Mouse (Mus musculus) lung, postnatal 14 days (tissue): ENCODE data around the gene Nln.

ENCODE experiments used
- DNase-seq: peaks from one replicate; pipeline ENCODE4 v3.0.0; 2021

The Nln gene

DNA sequence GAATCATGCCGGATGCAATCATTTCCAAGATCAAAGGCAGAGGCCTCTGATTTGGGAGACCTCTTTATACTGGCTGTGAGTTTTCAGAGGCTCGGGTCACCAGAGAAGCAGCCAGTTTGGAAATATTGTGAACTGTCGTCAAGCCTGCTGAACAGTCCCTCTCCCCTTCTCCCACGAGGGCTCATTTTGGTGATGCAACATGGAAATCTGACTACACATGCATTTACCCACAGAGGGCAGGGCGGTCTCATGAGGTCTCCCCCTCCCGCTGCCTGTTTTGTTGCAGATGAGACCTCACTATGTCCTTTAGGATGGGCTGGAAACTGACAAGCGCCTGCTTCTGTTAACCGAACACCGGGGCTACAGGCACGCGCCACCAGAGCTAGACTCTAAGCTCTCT lies 95.4 kb downstream of the Nln start:
- DNase-seq: no peak

- DNase-seq: no peak
Observed at GRCm38 (mm10) chr13:104013380-104013779, 96.0 kb downstream of the Nln start.

DNA sequence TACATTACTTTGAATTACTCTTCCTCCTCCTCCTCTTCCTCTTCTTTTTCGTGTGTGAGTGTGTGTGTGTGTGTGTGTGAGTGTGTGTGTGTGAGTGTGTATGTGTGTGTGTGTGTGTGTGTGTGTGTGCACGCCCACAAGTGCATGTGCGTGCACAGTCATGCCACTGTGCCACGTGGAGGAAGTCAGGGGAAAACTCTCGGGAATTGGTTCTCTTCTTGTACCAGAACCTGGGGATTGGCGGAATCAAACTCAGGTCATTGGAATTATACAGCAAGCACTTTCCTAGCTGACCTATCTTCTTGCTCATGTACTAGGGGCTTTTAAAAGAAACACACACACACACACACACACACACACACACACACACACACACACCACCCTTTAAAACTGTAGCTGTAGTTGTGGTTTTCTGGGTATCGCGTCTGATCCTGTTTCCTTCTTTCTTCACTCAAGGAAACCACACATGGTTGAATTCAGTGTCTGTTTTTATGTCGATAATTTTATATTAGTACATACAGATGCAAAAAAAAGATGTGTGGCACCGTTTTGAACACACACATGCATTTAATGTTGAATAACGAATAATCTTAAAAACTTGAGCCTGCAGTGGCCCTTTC lies 97.1 kb downstream of the Nln start:
- DNase-seq: no peak

DNA sequence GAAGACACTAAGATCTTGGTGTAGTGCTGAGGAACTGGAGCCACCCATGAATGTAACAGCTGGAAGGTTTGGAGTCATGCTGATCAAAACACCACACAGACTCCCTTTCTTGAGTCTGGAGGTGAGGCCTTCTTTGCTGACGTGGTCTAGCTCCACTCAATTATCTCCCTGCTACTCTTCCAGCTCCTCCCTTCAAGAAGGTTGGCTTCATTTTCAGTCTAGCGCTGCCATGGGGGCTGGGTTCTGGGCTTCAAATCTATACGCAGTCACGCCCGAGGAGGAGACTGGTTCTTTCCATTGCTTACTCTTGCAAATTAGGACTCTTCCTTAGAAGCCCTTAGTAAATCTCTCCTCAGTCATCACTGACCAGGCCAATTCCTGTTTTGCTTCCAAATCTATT lies 98.1 kb downstream of the Nln start:
- DNase-seq: no peak

- DNase-seq: no peak
Observed at GRCm38 (mm10) chr13:104005231-104005845, 104.1 kb downstream of the Nln start.

DNA sequence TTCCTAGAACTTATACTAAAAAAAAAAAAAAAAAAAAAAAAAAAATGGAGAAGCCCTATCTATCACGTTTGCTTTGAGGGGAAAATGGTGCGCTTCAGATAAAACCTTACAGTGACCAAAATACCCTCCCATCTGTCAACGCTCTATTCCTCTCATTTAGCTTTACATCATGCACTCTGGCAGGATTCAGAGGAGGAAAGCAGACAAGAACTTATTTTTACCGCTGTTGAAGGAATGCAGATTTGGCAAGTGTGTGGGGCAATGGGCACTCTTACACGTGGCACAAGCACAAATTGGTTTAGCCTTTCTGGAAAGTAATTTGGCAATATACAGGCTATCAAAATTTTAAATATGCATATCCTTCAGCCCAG lies 115.3 kb downstream of the Nln start:
- no peak for DNase-seq

- DNase-seq: no peak
Observed at GRCm38 (mm10) chr13:103993142-103994084, 116.0 kb downstream of the Nln start.

DNA sequence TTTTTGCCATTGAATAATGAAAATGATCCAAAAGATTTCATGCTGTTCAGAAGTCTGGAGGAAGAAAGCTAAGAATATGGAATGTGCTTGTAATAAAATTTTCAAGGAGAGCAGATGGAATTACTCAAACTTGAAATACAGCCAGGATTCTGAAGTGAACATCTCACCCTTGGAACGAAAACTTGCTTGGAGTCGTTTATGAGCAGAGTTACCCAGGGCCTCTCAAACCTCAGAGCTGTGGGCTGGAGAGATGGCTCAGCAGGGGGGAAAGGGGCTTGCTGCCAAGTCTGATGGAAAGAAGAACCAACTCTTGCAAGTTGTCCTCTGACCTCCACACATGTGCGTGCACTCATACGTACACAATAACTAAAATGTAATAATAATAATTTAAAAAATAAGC lies 122.8 kb downstream of the Nln start:
- DNase-seq: no peak

DNA sequence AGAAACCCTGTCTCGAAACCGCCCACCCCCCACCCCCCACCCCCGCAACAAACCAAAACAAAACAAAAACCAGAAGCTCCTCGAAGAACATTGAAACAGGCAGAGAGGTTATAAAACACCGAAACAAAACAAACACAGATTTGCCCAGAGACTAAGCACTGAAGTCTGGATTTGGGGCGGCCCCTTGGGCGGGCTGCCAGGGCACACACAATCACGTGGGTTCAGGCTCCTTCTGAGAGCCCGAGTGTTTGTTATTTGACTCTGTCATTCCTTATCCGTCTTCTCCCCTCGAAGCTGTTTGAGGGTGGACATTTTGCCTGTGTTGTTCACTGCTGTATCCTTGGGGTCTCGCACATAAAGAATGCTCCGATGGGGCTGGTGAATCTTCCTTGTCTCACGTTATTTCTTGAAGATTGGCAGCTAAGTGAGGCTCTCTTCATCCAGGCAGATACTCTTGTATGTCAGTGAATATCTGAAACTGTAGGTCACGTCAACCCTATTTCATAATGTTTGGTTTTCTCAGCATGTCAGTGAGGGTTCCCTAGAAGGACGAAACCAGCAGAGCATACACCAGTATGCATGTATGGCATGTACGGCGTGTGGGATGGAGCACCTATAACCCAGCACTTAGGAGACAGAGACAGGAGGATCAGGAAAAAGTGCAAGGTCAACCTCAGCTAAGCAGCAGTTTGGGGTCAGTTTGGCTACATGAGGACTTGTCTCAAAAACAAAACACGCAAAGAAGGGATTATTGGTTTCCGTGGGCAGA lies 123.7 kb downstream of the Nln start:
- peak; percentile 64 for DNase-seq

DNA sequence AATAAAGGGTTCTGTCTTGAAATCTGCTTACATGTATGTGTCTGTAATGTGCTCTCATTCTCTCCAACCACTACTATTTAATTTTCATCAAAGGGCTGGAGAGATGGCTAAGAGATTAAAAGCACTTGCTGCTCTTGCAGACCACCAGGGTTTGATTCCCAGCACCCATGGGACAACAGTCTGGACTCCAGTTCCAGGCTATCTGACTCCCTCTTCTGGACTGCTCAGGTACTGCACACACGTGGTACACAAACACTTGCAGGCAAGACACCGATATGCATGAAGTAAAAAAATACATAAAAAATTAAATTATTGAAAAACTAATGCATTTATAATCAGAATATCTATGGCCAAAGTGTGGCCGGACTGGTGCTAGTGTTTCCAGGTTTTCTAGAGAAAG lies 127.0 kb downstream of the Nln start:
- DNase-seq: no peak

- peak; percentile 14 for DNase-seq
Observed at GRCm38 (mm10) chr13:103980414-103980813, 129.0 kb downstream of the Nln start.

DNA sequence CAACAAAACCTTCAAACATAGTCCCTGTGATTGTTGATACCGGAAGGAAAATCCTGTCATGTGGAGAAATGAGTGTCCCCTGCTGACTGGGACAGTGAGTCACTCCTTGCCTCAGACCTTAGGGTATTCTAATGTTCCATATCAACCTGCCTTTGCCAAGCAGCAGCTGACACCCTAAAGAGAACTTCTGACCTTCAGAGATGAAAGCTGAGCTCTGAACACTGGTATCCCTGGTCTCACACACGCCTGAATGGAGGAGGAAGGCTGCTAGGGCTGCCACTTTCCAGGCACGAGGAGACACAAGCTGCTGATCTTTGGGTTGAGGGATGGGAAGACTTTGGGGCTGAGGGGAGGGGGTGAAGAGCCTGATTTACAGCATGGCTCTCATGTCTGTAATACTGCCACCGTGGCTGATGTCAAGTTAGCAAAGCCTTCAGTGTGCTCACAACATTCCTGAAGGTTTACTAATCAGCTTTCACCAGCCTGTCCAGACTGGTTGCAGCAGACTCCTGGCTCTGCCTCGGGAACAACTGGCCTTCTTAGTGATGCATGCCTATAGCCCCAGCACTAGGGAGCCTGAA lies 131.0 kb downstream of the Nln start:
- peak; percentile 36 for DNase-seq

GRCm38 (mm10) chr13:103977844-103978243 lies 131.6 kb downstream of the Nln start:
- peak; percentile 31 for DNase-seq

GRCm38 (mm10) chr13:103976181-103976724 lies 133.2 kb downstream of the Nln start:
- DNase-seq: no peak

GRCm38 (mm10) chr13:103975101-103975500 lies 134.3 kb downstream of the Nln start:
- DNase-seq: no peak

- peak; percentile 53 for DNase-seq
Observed at GRCm38 (mm10) chr13:103973977-103974376, 135.4 kb downstream of the Nln start.
